Mouse (Mus musculus) ES-Bruce4 (cell line): ENCODE results near the gene Gtpbp1. TPM values are rescaled to one million over a fixed set of nuclear protein-coding genes. Genes with fewer than 3 reads are reported as not detected.
A peak's percentile ranks its signal among the peaks of the same experiment; 100 is the strongest.

Experiments used
- H3K27ac ChIP-seq: 2 replicates; pipeline ENCODE4 v1.5.1; 2012; ENCODE audit warnings: low read length, inconsistent platforms; ENCODE audit not compliant: insufficient read depth
- H3K27me3 ChIP-seq: 2 replicates; pipeline ENCODE4 v1.6.1; 2012; ENCODE audit warnings: mild to moderate bottlenecking, low read length, inconsistent platforms; ENCODE audit not compliant: control insufficient read depth, poor library complexity, insufficient read depth, severe bottlenecking
- H3K36me3 ChIP-seq: 2 replicates; pipeline ENCODE4 v1.6.1; 2012; ENCODE audit warnings: inconsistent platforms, mild to moderate bottlenecking, low read length, moderate library complexity; ENCODE audit not compliant: control insufficient read depth, poor library complexity, insufficient read depth, severe bottlenecking
- H3K4me1 ChIP-seq: one replicate; pipeline ENCODE4 v1.8.1; 2011; ENCODE audit warnings: low read length; ENCODE audit not compliant: control insufficient read depth, insufficient read depth
- H3K4me3 ChIP-seq: 2 replicates; pipeline ENCODE4 v1.5.1; 2011; ENCODE audit warnings: low read depth, mild to moderate bottlenecking, low read length
- H3K9ac ChIP-seq: 2 replicates; pipeline ENCODE4 v1.6.1; 2012; ENCODE audit warnings: low read depth, mild to moderate bottlenecking, inconsistent platforms; ENCODE audit not compliant: poor library complexity, severe bottlenecking
- H3K9me3 ChIP-seq: replicated peaks from 2 replicates; pipeline ENCODE4 v1.6.1; 2012; ENCODE audit warnings: mild to moderate bottlenecking, low read length, inconsistent platforms; ENCODE audit not compliant: control insufficient read depth, poor library complexity, insufficient read depth, severe bottlenecking
- CTCF ChIP-seq: IDR thresholded peaks from one replicate; pipeline ENCODE4 v1.8.1; 2011; ENCODE audit warnings: low read depth, low read length
- EP300 ChIP-seq: IDR thresholded peaks from 2 replicates; pipeline ENCODE4 v1.6.1; 2011; ENCODE audit warnings: low read depth, low read length; ENCODE audit not compliant: insufficient read depth
- POLR2A ChIP-seq: IDR thresholded peaks from one replicate; pipeline ENCODE4 v1.8.1; 2011; ENCODE audit warnings: low read length; ENCODE audit not compliant: insufficient read depth
- polyA plus RNA-seq: library from polyadenylated mRNA; stranded (reverse); fragments of >200 nt; gene quantifications from 2 replicates; pipeline ENCODE4 v1.2.4, GENCODE M21; 2011; ENCODE audit warnings: low read depth; ENCODE audit not compliant: missing spikeins, insufficient read depth, insufficient read length

Gtpbp1 gene
- polyA plus RNA-seq = 32.4 and 38.3 TPM in 2 replicates

DNA sequence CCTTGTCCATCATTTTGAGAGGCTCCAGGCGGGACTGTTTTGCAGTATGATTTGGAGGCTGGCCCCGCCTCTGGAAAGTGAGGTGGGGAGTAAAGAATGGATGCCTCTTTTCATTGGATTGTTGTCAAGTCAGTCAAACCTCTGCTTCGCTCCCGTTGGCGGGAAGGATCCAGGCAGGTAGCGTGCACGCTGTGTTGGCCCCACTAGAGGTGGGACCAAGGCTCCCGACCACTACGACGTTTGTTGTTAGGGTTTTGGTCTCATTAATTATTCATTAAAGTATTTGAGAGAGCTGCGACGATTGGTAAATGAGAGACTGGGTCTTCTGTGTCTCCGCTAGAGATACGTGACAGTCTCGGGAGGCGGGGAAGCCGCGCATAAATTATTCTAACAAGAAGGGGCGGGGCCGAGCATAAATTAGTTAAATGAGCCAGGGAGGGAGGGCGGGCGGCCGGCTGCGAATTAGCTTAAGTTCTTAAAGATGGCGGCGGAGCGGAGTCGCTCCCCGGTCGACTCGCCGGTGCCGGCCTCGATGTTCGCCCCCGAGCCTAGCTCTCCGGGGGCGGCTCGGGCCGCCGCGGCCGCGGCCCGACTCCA lies at the start of gene Gtpbp1:
Gene Gtpbp1, plus strand, starts transcription at position 420 of the 597 bp plus-strand sequence.
- no peak within 1 kb of the TSS for H3K27ac ChIP-seq
- H3K36me3 ChIP-seq = no peaks in the 10 kb centered on the region
- H3K4me3 ChIP-seq = peak within 1 kb of the TSS; percentile 80
- peaks cover 2% of the 10 kb centered on the region for H3K4me1 ChIP-seq
- H3K9ac ChIP-seq = peak within 1 kb of the TSS; percentile 97
- H3K27me3 ChIP-seq = no peaks in the 10 kb centered on the region
- TF ChIP-seq CTCF (no peak), EP300 (no peak), POLR2A (peak; percentile 19)
- H3K9me3 ChIP-seq = no peaks in the 10 kb centered on the region

DNA sequence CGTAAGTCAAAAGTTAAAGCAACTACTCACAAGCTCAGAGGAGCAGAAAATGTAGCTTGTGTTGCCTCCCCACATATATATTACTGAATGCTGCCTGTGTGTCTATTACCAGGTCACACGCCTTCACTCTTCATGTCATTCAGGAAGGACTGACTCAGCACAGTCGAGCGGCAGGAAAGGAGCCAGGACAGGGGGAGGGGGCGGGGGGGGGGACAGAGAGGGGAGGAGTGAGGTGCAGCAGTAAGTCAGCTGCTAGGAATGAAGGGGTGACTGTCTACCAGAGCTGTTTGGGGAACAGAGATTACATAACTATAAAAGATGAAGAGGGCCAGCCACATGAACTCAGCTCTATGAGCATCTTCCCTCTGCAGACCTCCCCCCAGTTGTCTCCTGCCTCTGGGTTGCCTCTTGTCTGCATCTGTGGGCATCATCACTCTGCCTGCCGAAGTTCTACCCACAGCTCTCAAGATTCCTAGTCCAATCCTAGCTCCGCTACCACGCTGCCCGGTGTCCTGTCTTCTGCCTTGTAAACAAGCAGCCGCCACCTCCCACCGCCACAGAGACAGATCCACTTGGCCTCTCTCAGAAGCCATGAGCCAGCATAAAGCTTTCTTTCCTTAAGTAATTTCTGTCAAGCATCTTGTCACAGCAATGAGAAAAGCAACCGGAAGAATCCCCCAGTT lies 49.4 kb upstream of the Gtpbp1 start:
- H3K9ac ChIP-seq = no peak overlapping the region
- no peaks in the 10 kb centered on the region for H3K27me3 ChIP-seq
- no peak for TF ChIP-seq EP300
- no peak for TF ChIP-seq POLR2A
- no peak for TF ChIP-seq CTCF
- no peaks in the 10 kb centered on the region for H3K36me3 ChIP-seq
- H3K4me1 ChIP-seq = no peaks in the 10 kb centered on the region
- H3K4me3 ChIP-seq = no peak overlapping the region
- no peaks in the 10 kb centered on the region for H3K9me3 ChIP-seq
- H3K27ac ChIP-seq = no peak overlapping the region

DNA sequence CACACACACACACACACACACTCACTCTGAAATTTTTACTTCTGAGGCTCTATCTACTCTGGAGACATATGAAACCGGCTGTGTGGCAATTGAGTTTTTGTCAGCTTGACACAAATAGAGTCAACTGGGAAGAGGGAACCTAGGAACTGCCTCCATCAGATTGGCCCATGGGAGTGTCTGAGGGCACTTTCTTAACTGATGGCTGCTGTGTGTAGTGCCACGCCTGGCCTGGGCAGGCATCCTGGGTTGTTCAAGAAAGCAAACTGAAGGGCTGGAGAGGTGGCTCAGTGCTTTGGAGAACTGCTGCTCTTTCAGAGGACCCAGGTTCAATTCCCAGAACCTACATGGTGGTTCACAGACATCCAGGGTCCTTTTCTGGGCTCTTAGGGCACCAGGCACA lies 45.2 kb upstream of the Gtpbp1 start:
- H3K4me1 ChIP-seq = no peaks in the 10 kb centered on the region
- no peak overlapping the region for H3K27ac ChIP-seq
- no peaks in the 10 kb centered on the region for H3K36me3 ChIP-seq
- H3K27me3 ChIP-seq = no peaks in the 10 kb centered on the region
- H3K9ac ChIP-seq = no peak overlapping the region
- TF ChIP-seq EP300 (no peak), POLR2A (no peak), CTCF (no peak)
- H3K9me3 ChIP-seq = no peaks in the 10 kb centered on the region
- H3K4me3 ChIP-seq = no peak overlapping the region

DNA sequence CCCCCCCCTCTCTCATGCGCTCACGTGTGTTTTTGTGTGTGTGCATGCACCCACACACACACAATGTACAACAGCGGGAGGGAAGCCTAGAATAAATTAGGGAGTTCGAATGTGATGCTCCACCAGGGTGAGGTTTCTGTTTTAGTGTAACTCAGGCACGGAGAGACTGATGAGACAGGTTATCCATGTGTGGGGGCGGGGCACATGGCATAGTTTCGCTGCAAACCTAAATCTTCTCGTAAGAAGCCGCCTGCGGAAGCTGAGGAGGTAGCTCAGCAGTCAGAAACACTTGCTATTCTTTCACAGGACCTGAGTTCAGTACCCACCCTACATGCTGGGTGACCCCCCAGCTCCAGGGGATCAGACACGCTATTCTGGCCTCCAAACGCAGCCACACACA lies 42.5 kb upstream of the Gtpbp1 start:
- H3K9ac ChIP-seq = no peak overlapping the region
- no peaks in the 10 kb centered on the region for H3K36me3 ChIP-seq
- H3K4me3 ChIP-seq = no peak overlapping the region
- no peak overlapping the region for H3K27ac ChIP-seq
- H3K9me3 ChIP-seq = no peaks in the 10 kb centered on the region
- no peak for TF ChIP-seq POLR2A
- TF ChIP-seq CTCF = no peak
- no peak for TF ChIP-seq EP300
- no peaks in the 10 kb centered on the region for H3K4me1 ChIP-seq
- H3K27me3 ChIP-seq = no peaks in the 10 kb centered on the region

DNA sequence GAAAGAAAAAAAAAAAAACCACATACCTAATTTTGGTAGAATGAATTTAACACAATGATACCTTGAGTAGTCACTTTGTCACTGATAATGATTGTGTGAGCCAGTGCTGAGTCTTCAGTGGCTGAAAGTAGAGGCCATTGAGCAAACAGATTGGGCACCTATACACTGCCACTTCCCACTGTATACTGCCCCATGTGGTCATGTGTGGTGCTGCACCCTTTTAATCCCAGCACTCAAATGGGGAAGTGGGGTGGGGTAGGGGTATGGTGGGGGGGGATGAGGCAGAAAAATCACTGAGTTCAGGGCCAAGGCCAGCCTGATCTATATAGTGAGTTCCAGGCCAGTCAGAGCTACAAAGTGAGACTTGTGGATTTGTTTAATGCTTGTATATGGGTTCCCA lies 40.1 kb upstream of the Gtpbp1 start:
- Histone ChIP-seq H3K9me3 (no peaks in the 10 kb centered on the region), H3K36me3 (no peaks in the 10 kb centered on the region), H3K9ac (no peak overlapping the region), H3K4me1 (no peaks in the 10 kb centered on the region), H3K27me3 (no peaks in the 10 kb centered on the region), H3K27ac (no peak overlapping the region), H3K4me3 (no peak overlapping the region)
- no peak for TF ChIP-seq EP300
- TF ChIP-seq CTCF = peak; percentile 67

DNA sequence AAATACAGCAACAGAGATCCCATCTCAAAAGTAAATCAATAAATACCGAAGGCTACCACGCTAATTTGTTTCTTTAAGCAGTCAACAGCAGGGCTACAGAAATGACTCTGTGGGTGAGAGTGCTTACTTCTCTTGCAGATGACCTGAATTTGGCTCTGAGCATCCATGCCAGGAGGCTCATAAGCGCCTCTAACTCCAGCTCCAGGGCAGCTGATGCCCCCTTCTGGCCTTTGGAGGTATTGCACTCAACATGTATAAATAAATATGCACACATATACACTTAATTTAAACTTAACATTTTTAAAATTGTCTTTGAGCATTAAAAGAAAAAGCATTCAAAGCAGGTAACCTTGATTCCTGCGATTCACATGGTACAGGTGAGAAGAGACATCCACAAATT lies 39.2 kb upstream of the Gtpbp1 start:
- Histone ChIP-seq H3K27ac (no peak overlapping the region), H3K9ac (no peak overlapping the region), H3K4me3 (no peak overlapping the region), H3K27me3 (no peaks in the 10 kb centered on the region), H3K9me3 (no peaks in the 10 kb centered on the region), H3K4me1 (no peaks in the 10 kb centered on the region), H3K36me3 (no peaks in the 10 kb centered on the region)
- TF ChIP-seq CTCF (peak; percentile 71), POLR2A (no peak)
